ENCODE assay signal across 10 mouse cellular contexts in the genomic region with DNA sequence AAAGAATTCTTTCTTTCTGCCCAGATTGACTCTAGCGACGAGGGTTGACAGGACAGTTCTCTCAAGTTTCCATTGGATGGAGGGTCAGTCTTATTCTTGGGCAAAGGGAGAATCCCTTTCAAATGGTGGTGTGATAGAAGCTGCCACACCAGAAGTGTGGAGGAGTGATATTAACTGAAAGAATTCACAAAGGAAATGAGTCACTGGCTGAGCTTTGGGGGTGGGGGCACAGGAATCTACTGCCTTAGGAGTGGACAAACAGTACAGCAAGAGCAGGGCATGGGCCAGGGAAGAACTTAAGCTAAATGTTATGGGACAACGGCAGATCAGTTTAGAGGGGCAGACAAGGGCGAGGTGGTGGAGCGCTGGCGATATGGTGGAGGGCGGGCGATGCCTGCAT.
"Had no signal": no experiment of that assay in that cellular context is flagged by ENCODE, and none has a peak within 500 bp of the region (broad histone marks: within the 10 kb centered on the region; RNA-seq: fewer than 3 reads in every experiment).

No protein-coding gene starts in this region.

- H3K27me3 ChIP-seq: limb, embryonic 15.5 days; lung, embryonic 15.5 days; midbrain, embryonic 13.5 days had no signal

- H3K36me3 ChIP-seq: limb, embryonic 15.5 days; liver, embryonic 12.5 days; lung, embryonic 15.5 days; midbrain, embryonic 13.5 days; neural tube, embryonic 12.5 days had no signal

- H3K9ac ChIP-seq: limb, embryonic 15.5 days; liver, embryonic 12.5 days; lung, embryonic 15.5 days; midbrain, embryonic 13.5 days; neural tube, embryonic 12.5 days had no signal

- H3K4me2 ChIP-seq: limb, embryonic 15.5 days; liver, embryonic 12.5 days; lung, embryonic 15.5 days; midbrain, embryonic 13.5 days; neural tube, embryonic 12.5 days had no signal

- H3K27ac ChIP-seq: limb, embryonic 15.5 days; liver, embryonic 12.5 days; lung, embryonic 15.5 days; midbrain, embryonic 13.5 days; neural tube, embryonic 12.5 days had no signal

- H3K9me3 ChIP-seq: limb, embryonic 15.5 days; liver, embryonic 12.5 days; lung, embryonic 15.5 days; midbrain, embryonic 13.5 days; neural tube, embryonic 12.5 days had no signal

- ATAC-seq: liver, embryonic 12.5 days; midbrain, embryonic 13.5 days had no signal

- H3K4me1 ChIP-seq: limb, embryonic 15.5 days; lung, embryonic 15.5 days had no signal

- H3K4me3 ChIP-seq: limb, embryonic 15.5 days; liver, embryonic 12.5 days; lung, embryonic 15.5 days; midbrain, embryonic 13.5 days; neural tube, embryonic 12.5 days had no signal

- DNase-seq: kidney, adult 11 months; kidney, postnatal 10 days; lung, postnatal 4 days; right cerebral cortex, postnatal 14 days; thymus, postnatal 4 days had no signal
